Mouse (Mus musculus) heart, embryonic 11.5 days (tissue): ENCODE results near the gene Acd. TPM values are rescaled to one million over a fixed set of nuclear protein-coding genes. Genes with fewer than 3 reads are reported as not detected.

Experiments used
- ATAC-seq: fragments of 200-750 bp; cut with Nextera tagmentation; replicated peaks from 2 replicates; pipeline ENCODE4 v1.8.0; 2017; ENCODE audit warnings: moderate library complexity; ENCODE audit not compliant: insufficient number of reproducible peaks, low FRiP score, low TSS enrichment
- H3K27ac ChIP-seq: fragments of 300-500 bp; sonication (generic); 2 replicates; pipeline ENCODE4 v1.5.1; 2014; ENCODE audit warnings: mild to moderate bottlenecking, low read depth, low read length
- H3K27me3 ChIP-seq: fragments of 300-500 bp; sonication (generic); 2 replicates; pipeline ENCODE4 v1.6.1; 2014; ENCODE audit warnings: mild to moderate bottlenecking, low read length, mixed read lengths; ENCODE audit not compliant: control insufficient read depth, insufficient read depth
- H3K36me3 ChIP-seq: fragments of 300-500 bp; sonication (generic); 2 replicates; pipeline ENCODE4 v1.6.1; 2014; ENCODE audit warnings: mild to moderate bottlenecking, low read length, moderate library complexity, mixed read lengths; ENCODE audit not compliant: control insufficient read depth, insufficient read depth
- H3K4me1 ChIP-seq: fragments of 300-500 bp; sonication (generic); 2 replicates; pipeline ENCODE4 v1.6.1; 2014; ENCODE audit warnings: low read length; ENCODE audit not compliant: control insufficient read depth, insufficient read depth
- H3K4me2 ChIP-seq: fragments of 300-500 bp; sonication (generic); 2 replicates; pipeline ENCODE4 v1.6.1; 2014; ENCODE audit warnings: mild to moderate bottlenecking, moderate library complexity
- H3K4me3 ChIP-seq: fragments of 300-500 bp; sonication (generic); 2 replicates; pipeline ENCODE4 v1.5.1; 2014; ENCODE audit warnings: low read depth, low read length
- H3K9ac ChIP-seq: fragments of 300-500 bp; sonication (generic); 2 replicates; pipeline ENCODE4 v1.6.1; 2014; ENCODE audit warnings: mild to moderate bottlenecking, low read depth, low read length, moderate library complexity
- H3K9me3 ChIP-seq: fragments of 300-500 bp; sonication (generic); replicated peaks from 2 replicates; pipeline ENCODE4 v1.6.1; 2016; ENCODE audit warnings: low read length; ENCODE audit not compliant: control insufficient read depth
- WGBS: fragments of 180-500 bp; shearing (Covaris S2); extraction: QIAGEN DNeasy Blood & Tissue Kit; methylation state at CpG from one replicate; pipeline ENCODE4 v1.1.7; 2014; ENCODE audit not compliant: insufficient replicate concordance; 5-methylcytosine and 5-hydroxymethylcytosine counted together
- polyA plus RNA-seq: library from polyadenylated mRNA; unstranded; fragments of >200 nt; fragmentation: Nextera tagmentation; extraction: Ambion mirVana; gene quantifications from 2 replicates; pipeline ENCODE4 v1.2.1, GENCODE M21; 2014

Gene Acd
- polyA plus RNA-seq, 1 experiment from 2014 or later: 41.5 TPM

- H3K9me3 ChIP-seq: no peaks in the 10 kb centered on the region
- no peak overlapping the region for H3K27ac ChIP-seq
- no peaks in the 10 kb centered on the region for H3K4me1 ChIP-seq
- H3K36me3 ChIP-seq: peaks cover 4% of the 10 kb centered on the region
- H3K27me3 ChIP-seq: no peaks in the 10 kb centered on the region
- no peak overlapping the region for H3K4me3 ChIP-seq
- no peak overlapping the region for H3K4me2 ChIP-seq
- no peak for ATAC-seq
- no peak overlapping the region for H3K9ac ChIP-seq
Observed at GRCm38 (mm10) chr8:105657641-105658040, 43.3 kb downstream of the Acd start.

- Histone ChIP-seq H3K27me3 (no peaks in the 10 kb centered on the region), H3K4me3 (no peak overlapping the region), H3K4me1 (no peaks in the 10 kb centered on the region), H3K9ac (no peak overlapping the region), H3K36me3 (peaks cover 14% of the 10 kb centered on the region), H3K4me2 (no peak overlapping the region), H3K27ac (no peak overlapping the region), H3K9me3 (no peaks in the 10 kb centered on the region)
- no peak for ATAC-seq
- WGBS: 91% methylated on average over 1 of the region's 1 CpGs
Observed at GRCm38 (mm10) chr8:105648929-105649328, 52.0 kb downstream of the Acd start.

Other genes with a start within 250 kb of the Acd start
- gene Tppp3, start 229.6 kb downstream of the Acd start, polyA plus RNA-seq: 21.0 and 21.1 TPM in 2 replicates
- 15.0 and 17.1 TPM in 2 replicates for gene Zdhhc1, start 204.2 kb downstream of the Acd start, polyA plus RNA-seq
- 6.4 and 8.2 TPM in 2 replicates for gene Hsd11b2, start 182.3 kb downstream of the Acd start, polyA plus RNA-seq
- 80.7 and 86.3 TPM in 2 replicates for gene Atp6v0d1, start 135.1 kb downstream of the Acd start, polyA plus RNA-seq
- gene Ripor1, start 95.8 kb downstream of the Acd start, polyA plus RNA-seq: 23.6 and 27.9 TPM in 2 replicates
- 53.9 and 66.3 TPM in 2 replicates for gene Ctcf, start 64.5 kb downstream of the Acd start, polyA plus RNA-seq
- gene Agrp, start 63.7 kb downstream of the Acd start, polyA plus RNA-seq: 0.50 and 0.84 TPM in 2 replicates
- gene Carmil2, start 14.8 kb downstream of the Acd start, polyA plus RNA-seq: 0.27 and 0.46 TPM in 2 replicates
- gene Pard6a, start within 50 bp of the Acd start, polyA plus RNA-seq: 10.9 and 14.2 TPM in 2 replicates
- gene 4933405L10Rik, start 6.6 kb upstream of the Acd start, polyA plus RNA-seq: 0.13 TPM in 1 of 2 replicates, not detected in the other
- gene Enkd1, start 7.1 kb upstream of the Acd start, polyA plus RNA-seq: 13.3 and 16.9 TPM in 2 replicates
- gene Gfod2, start 57.6 kb upstream of the Acd start, polyA plus RNA-seq: 8.0 and 10.9 TPM in 2 replicates
- gene Ranbp10, start 126.2 kb upstream of the Acd start, polyA plus RNA-seq: 11.4 and 14.3 TPM in 2 replicates
- 0.07 and 0.13 TPM in 2 replicates for gene Tsnaxip1, start 126.6 kb upstream of the Acd start, polyA plus RNA-seq
- gene Cenpt, start 152.2 kb upstream of the Acd start, polyA plus RNA-seq: 45.7 and 47.9 TPM in 2 replicates
- 47.2 and 49.8 TPM in 2 replicates for gene Thap11, start 154.0 kb upstream of the Acd start, polyA plus RNA-seq
- 231 and 265 TPM in 2 replicates for gene Nutf2, start 159.5 kb upstream of the Acd start, polyA plus RNA-seq
- 22.2 and 29.7 TPM in 2 replicates for gene Edc4, start 179.8 kb upstream of the Acd start, polyA plus RNA-seq
- gene Nrn1l, start 192.5 kb upstream of the Acd start, polyA plus RNA-seq: 0.39 TPM in 1 of 2 replicates, not detected in the other
- 14.7 and 17.4 TPM in 2 replicates for gene Pskh1, start 199.3 kb upstream of the Acd start, polyA plus RNA-seq
- 1.1 and 1.3 TPM in 2 replicates for gene Ctrl, start 232.8 kb upstream of the Acd start, polyA plus RNA-seq
- 50.8 and 60.0 TPM in 2 replicates for gene Psmb10, start 237.3 kb upstream of the Acd start, polyA plus RNA-seq
- 0.70 and 2.6 TPM in 2 replicates for gene Lcat, start 242.3 kb upstream of the Acd start, polyA plus RNA-seq